Mouse (Mus musculus): Measurements from ENCODE around the gene Gdpd5.

GRCm38 (mm10) chr7:99392696-99393095 is 11.5 kb downstream of the Gdpd5 start:
- no peak for TF ChIP-seq CTCF (IDR thresholded peaks at IDR 0.05; ENCODE audit: low read depth)
- no peak for TF ChIP-seq EP300 (IDR thresholded peaks at IDR 0.05; ENCODE audit: low read depth)
